ENCODE assay signal across 8 mouse cellular contexts in the genomic region with DNA sequence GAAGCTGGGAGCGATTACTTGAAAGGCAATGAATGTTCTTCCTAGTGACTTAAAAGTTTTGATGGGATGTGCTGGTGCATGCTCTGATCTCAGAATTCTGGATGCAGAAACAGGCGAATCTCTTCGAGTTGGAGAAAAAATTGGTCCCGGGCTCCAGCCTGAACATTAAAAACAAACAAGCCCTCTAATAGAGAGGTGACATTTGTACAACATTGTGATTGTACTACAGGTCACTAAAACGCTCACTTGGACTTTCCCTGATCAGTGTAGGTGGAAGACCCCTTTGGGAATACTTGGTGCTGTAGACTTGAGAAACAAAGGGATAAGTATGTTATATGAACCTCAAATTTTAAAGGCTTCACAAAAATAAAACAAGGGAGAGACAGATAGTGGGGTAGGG. TPM values are rescaled to one million over a fixed set of nuclear protein-coding genes. Genes with fewer than 3 reads are reported as not detected.
DNase-seq lines count a peak whose midpoint lies in the region; ATAC-seq and TF ChIP-seq lines count a peak whose summit lies in the region.

No protein-coding gene starts in this region.

- no peak for TF ChIP-seq POLR2A in heart, adult 2 months (IDR thresholded peaks at IDR 0.05; ENCODE audit: insufficient read depth, low read depth, low read length)

- no peaks in the 10 kb centered on the region for H3K36me3 ChIP-seq in heart, adult 2 months (ENCODE audit: control insufficient read depth, insufficient read depth, low read length)
- peaks cover 14% of the 10 kb centered on the region for H3K36me3 ChIP-seq in forebrain, embryonic 12.5 days (replicated peaks)
- peaks cover 10% of the 10 kb centered on the region for H3K36me3 ChIP-seq in liver, embryonic 13.5 days

- DNase-seq in heart, adult 2 months = no peak
- DNase-seq in heart, postnatal 4 days = no peak
- DNase-seq in 3T3-L1 (ENCODE audit: low read depth, low spot score) = peak; percentile 20
- DNase-seq in liver, embryonic 13.5 days = no peak
- no peak for DNase-seq in right cerebral cortex, postnatal 25 days
- no peak for DNase-seq in spleen, postnatal 4 days (ENCODE audit: low spot score in 2 of 2)
- no peak for DNase-seq in ovary, postnatal 36 days (ENCODE audit: low spot score)

- peak overlapping the region; percentile 94 for H3K27ac ChIP-seq in heart, adult 2 months
- peak overlapping the region; percentile 98 for H3K27ac ChIP-seq in forebrain, embryonic 12.5 days
- peak overlapping the region; percentile 92 for H3K27ac ChIP-seq in liver, embryonic 13.5 days

- H3K9me3 ChIP-seq in forebrain, embryonic 12.5 days = no peaks in the 10 kb centered on the region
- no peaks in the 10 kb centered on the region for H3K9me3 ChIP-seq in liver, embryonic 13.5 days (replicated peaks)

- no peak for TF ChIP-seq EP300 in heart, adult 2 months (IDR thresholded peaks at IDR 0.05; ENCODE audit: insufficient read depth, low read depth, low read length)

- intact Hi-C loops in heart, adult 2 months (cut with DNase I) = loop anchor here (1.0 kb wide), 1 partner anchor 21 kb away; a partner anchor contains a TSS

- no peaks in the 10 kb centered on the region for H3K27me3 ChIP-seq in heart, adult 2 months (ENCODE audit: control insufficient read depth, insufficient read depth, low read length)
- H3K27me3 ChIP-seq in forebrain, embryonic 12.5 days = no peaks in the 10 kb centered on the region
- no peaks in the 10 kb centered on the region for H3K27me3 ChIP-seq in liver, embryonic 13.5 days

- H3K4me2 ChIP-seq in forebrain, embryonic 12.5 days = peak overlapping the region; percentile 69
- H3K4me2 ChIP-seq in liver, embryonic 13.5 days = peak overlapping the region; percentile 91

- H3K4me3 ChIP-seq in heart, adult 2 months = peak overlapping the region; percentile 77
- H3K4me3 ChIP-seq in forebrain, embryonic 12.5 days (replicated peaks) = peak overlapping the region; percentile 82
- peak overlapping the region; percentile 81 for H3K4me3 ChIP-seq in liver, embryonic 13.5 days (replicated peaks)

- no peaks in the 10 kb centered on the region for H3K4me1 ChIP-seq in heart, adult 2 months (ENCODE audit: control insufficient read depth, insufficient read depth, low read length)
- peaks cover 17% of the 10 kb centered on the region for H3K4me1 ChIP-seq in forebrain, embryonic 12.5 days
- peaks cover 37% of the 10 kb centered on the region for H3K4me1 ChIP-seq in liver, embryonic 13.5 days (replicated peaks)

- no peak for ATAC-seq in forebrain, embryonic 12.5 days (ENCODE audit: low FRiP score)
- no peak for ATAC-seq in liver, embryonic 13.5 days (ENCODE audit: low read depth)

- H3K9ac ChIP-seq in heart, adult 2 months (ENCODE audit: low read depth, low read length) = no peak overlapping the region
- peak overlapping the region; percentile 77 for H3K9ac ChIP-seq in forebrain, embryonic 12.5 days
- H3K9ac ChIP-seq in liver, embryonic 13.5 days = peak overlapping the region; percentile 83

- WGBS in heart, adult 2 months = 23% methylated on average over 5 of the region's 5 CpGs
- WGBS in forebrain, embryonic 12.5 days = 25% methylated on average over 5 of the region's 5 CpGs
- 39% methylated on average over 5 of the region's 5 CpGs for WGBS in liver, embryonic 13.5 days (ENCODE audit: insufficient replicate concordance)

- H3K79me2 ChIP-seq in heart, adult 2 months (replicated peaks; ENCODE audit: control insufficient read depth, insufficient read depth, low read length) = no peaks in the 10 kb centered on the region

- TF ChIP-seq CTCF in heart, adult 2 months (IDR thresholded peaks at IDR 0.05) = no peak

RNA-seq across cellular contexts. Expression of a gene that starts 1.8 kb away (rescaled TPM):
- total RNA-seq in heart, adult 2 months (2021) = 1 to 10 TPM; 4.3 to 4.8 TPM
- 7.8 and 8.7 TPM in 2 replicates for polyA plus RNA-seq in heart, adult 2 months (2012; rRNA removed)
- 10 to 100 TPM; 11.8 to 12.7 TPM for total RNA-seq in heart, postnatal 4 days (2021)
- 28.8 TPM in 2 replicates for polyA plus RNA-seq in forebrain, embryonic 12.5 days (2016; fragmentation: Nextera tagmentation; extraction: Ambion mirVana)
- 4.3 and 5.3 TPM in 2 replicates for polyA plus RNA-seq in liver, embryonic 13.5 days (2015; fragmentation: Nextera tagmentation; extraction: Ambion mirVana)

RNA-seq across cellular contexts. Expression of a gene that starts 18.9 kb away (rescaled TPM):
- 10 to 100 TPM; 34.7 to 37.5 TPM for total RNA-seq in heart, adult 2 months (2021)
- 55.3 and 55.7 TPM in 2 replicates for polyA plus RNA-seq in heart, adult 2 months (2012; rRNA removed)
- total RNA-seq in heart, postnatal 4 days (2021) = 10 to 100 TPM; 44.4 to 50.0 TPM
- polyA plus RNA-seq in forebrain, embryonic 12.5 days (2016; fragmentation: Nextera tagmentation; extraction: Ambion mirVana) = 52.5 and 56.4 TPM in 2 replicates
- 40.8 and 47.7 TPM in 2 replicates for polyA plus RNA-seq in liver, embryonic 13.5 days (2015; fragmentation: Nextera tagmentation; extraction: Ambion mirVana)

RNA-seq across cellular contexts. Expression of a gene that starts 20.9 kb away (rescaled TPM):
- total RNA-seq in heart, adult 2 months (2021) = 100 to 1,000 TPM; 160 to 161 TPM
- polyA plus RNA-seq in heart, adult 2 months (2012; rRNA removed) = 191 and 208 TPM in 2 replicates
- total RNA-seq in heart, postnatal 4 days (2021) = 100 to 1,000 TPM; 170 TPM
- 302 and 315 TPM in 2 replicates for polyA plus RNA-seq in forebrain, embryonic 12.5 days (2016; fragmentation: Nextera tagmentation; extraction: Ambion mirVana)
- 342 and 377 TPM in 2 replicates for polyA plus RNA-seq in liver, embryonic 13.5 days (2015; fragmentation: Nextera tagmentation; extraction: Ambion mirVana)

RNA-seq across cellular contexts. Expression of a gene that starts 26.5 kb away (rescaled TPM):
- 10 to 100 TPM; 21.2 to 21.3 TPM for total RNA-seq in heart, adult 2 months (2021)
- polyA plus RNA-seq in heart, adult 2 months (2012; rRNA removed) = 30.6 and 31.3 TPM in 2 replicates
- total RNA-seq in heart, postnatal 4 days (2021) = 10 to 100 TPM; 83.4 to 93.2 TPM
- 39.1 and 52.4 TPM in 2 replicates for polyA plus RNA-seq in forebrain, embryonic 12.5 days (2016; fragmentation: Nextera tagmentation; extraction: Ambion mirVana)
- 41.6 and 42.7 TPM in 2 replicates for polyA plus RNA-seq in liver, embryonic 13.5 days (2015; fragmentation: Nextera tagmentation; extraction: Ambion mirVana)

RNA-seq across cellular contexts. Expression of a gene that starts 34.5 kb away (rescaled TPM):
- 10 to 100 TPM; 22.6 to 29.6 TPM for total RNA-seq in heart, adult 2 months (2021)
- polyA plus RNA-seq in heart, adult 2 months (2012; rRNA removed) = 31.8 and 40.9 TPM in 2 replicates
- total RNA-seq in heart, postnatal 4 days (2021) = 1 to 10 TPM; 6.4 to 9.2 TPM
- polyA plus RNA-seq in forebrain, embryonic 12.5 days (2016; fragmentation: Nextera tagmentation; extraction: Ambion mirVana) = 4.7 and 7.7 TPM in 2 replicates
- polyA plus RNA-seq in liver, embryonic 13.5 days (2015; fragmentation: Nextera tagmentation; extraction: Ambion mirVana) = 33.9 and 37.6 TPM in 2 replicates
